10 mouse cellular contexts compared by ENCODE assay signal in the genomic region with DNA sequence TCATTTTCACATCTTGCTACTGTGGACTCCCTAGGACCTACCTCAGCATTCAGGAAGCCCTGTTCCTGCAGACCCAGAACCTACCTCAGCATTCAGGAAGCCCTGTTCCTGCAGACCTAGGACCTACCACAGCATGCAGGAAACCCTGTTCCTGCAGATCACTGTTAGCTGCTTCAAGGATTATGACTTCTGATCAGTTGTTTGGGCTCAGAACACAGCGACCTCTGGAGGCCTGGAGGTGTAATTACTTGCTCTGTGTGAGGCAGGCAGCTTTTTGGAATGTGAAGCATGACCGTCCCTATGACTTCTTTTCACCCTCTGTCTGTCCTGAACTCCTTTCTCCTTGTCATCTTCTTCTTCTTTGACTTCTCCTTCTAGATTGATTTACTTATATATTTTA. TPM values are rescaled to one million over a fixed set of nuclear protein-coding genes. Genes with fewer than 3 reads are reported as not detected.
DNase-seq lines count a peak whose midpoint lies in the region; ATAC-seq and TF ChIP-seq lines count a peak whose summit lies in the region.
"Had no signal": no experiment of that assay in that cellular context is flagged by ENCODE, and none has a peak within 500 bp of the region (broad histone marks: within the 10 kb centered on the region; RNA-seq: fewer than 3 reads in every experiment).

No protein-coding gene starts in this region.

- TF ChIP-seq CTCF in liver, postnatal 0 days (IDR thresholded peaks at IDR 0.05; ENCODE audit: low read depth), result peak; percentile 86

- H3K9me3 ChIP-seq in forebrain, embryonic 10.5 days, result no peaks in the 10 kb centered on the region
- H3K9me3 ChIP-seq in forebrain, embryonic 15.5 days, result no peaks in the 10 kb centered on the region
- H3K9me3 ChIP-seq in liver, postnatal 0 days (ENCODE audit: low read length), result no peaks in the 10 kb centered on the region
- H3K9me3 ChIP-seq: heart, embryonic 12.5 days; lung, embryonic 15.5 days had no signal

- H3K27ac ChIP-seq in forebrain, embryonic 10.5 days, result no peak overlapping the region
- H3K27ac ChIP-seq in forebrain, embryonic 15.5 days (replicated peaks), result no peak overlapping the region
- H3K27ac ChIP-seq in liver, postnatal 0 days (ENCODE audit: low read depth), result no peak overlapping the region
- H3K27ac ChIP-seq: lung, embryonic 15.5 days had no signal

- no peak for TF ChIP-seq EP300 in liver, postnatal 0 days (IDR thresholded peaks at IDR 0.05; ENCODE audit: low read depth)

- H3K4me2 ChIP-seq in forebrain, embryonic 15.5 days (replicated peaks), result no peak overlapping the region
- H3K4me2 ChIP-seq in liver, postnatal 0 days (ENCODE audit: low read depth, low read length), result no peak overlapping the region
- H3K4me2 ChIP-seq: heart, embryonic 12.5 days; lung, embryonic 15.5 days had no signal

- no peaks in the 10 kb centered on the region for H3K36me3 ChIP-seq in forebrain, embryonic 10.5 days (replicated peaks)
- H3K36me3 ChIP-seq in forebrain, embryonic 15.5 days, result no peaks in the 10 kb centered on the region
- H3K36me3 ChIP-seq in liver, postnatal 0 days (replicated peaks; ENCODE audit: insufficient read depth, low read length), result no peaks in the 10 kb centered on the region
- H3K36me3 ChIP-seq: heart, embryonic 12.5 days; lung, embryonic 15.5 days had no signal

- peaks cover 9% of the 10 kb centered on the region for H3K4me1 ChIP-seq in forebrain, embryonic 10.5 days
- H3K4me1 ChIP-seq in forebrain, embryonic 15.5 days, result 0 out of 2 replicates have a peak, but pooled peaks cover 4% of the 10 kb centered on the region
- H3K4me1 ChIP-seq in liver, postnatal 0 days (ENCODE audit: insufficient read depth), result 0 out of 2 replicates have a peak, but pooled peaks cover 2% of the 10 kb centered on the region

- peak; percentile 31 for DNase-seq in forebrain, embryonic 10.5 days (ENCODE audit: extremely low spot score, low spot score)
- peak; percentile 23 to 69 for DNase-seq in spleen, postnatal 10 days (ENCODE audit: low spot score in 2 of 2)
- no peak for DNase-seq in spleen, adult 18-20 months
- peak; percentile 67 for DNase-seq in liver, postnatal 0 days
- no peak for DNase-seq in frontal cortex, postnatal 14 days (ENCODE audit: low spot score in 2 of 2)
- no peak for DNase-seq in frontal cortex, postnatal 36 days (ENCODE audit: low spot score in 2 of 2)
- no peak for DNase-seq in gastrocnemius, postnatal 14 days

- no peak overlapping the region for H3K4me3 ChIP-seq in forebrain, embryonic 10.5 days
- no peak overlapping the region for H3K4me3 ChIP-seq in forebrain, embryonic 15.5 days
- H3K4me3 ChIP-seq in liver, postnatal 0 days (ENCODE audit: low read depth, low read length), result no peak overlapping the region
- H3K4me3 ChIP-seq: heart, embryonic 12.5 days; lung, embryonic 15.5 days had no signal

- 45% methylated on average over 2 of the region's 2 CpGs for WGBS in forebrain, embryonic 10.5 days
- WGBS in forebrain, embryonic 15.5 days, result 44% methylated on average over 2 of the region's 2 CpGs
- WGBS in liver, postnatal 0 days (ENCODE audit: insufficient replicate concordance), result 38% methylated on average over 2 of the region's 2 CpGs

- H3K27me3 ChIP-seq in forebrain, embryonic 10.5 days (ENCODE audit: poor library complexity, severe bottlenecking), result peaks cover 12% of the 10 kb centered on the region
- H3K27me3 ChIP-seq in forebrain, embryonic 15.5 days, result no peaks in the 10 kb centered on the region
- no peaks in the 10 kb centered on the region for H3K27me3 ChIP-seq in liver, postnatal 0 days (ENCODE audit: insufficient read depth, low read length)
- H3K27me3 ChIP-seq: heart, embryonic 12.5 days had no signal

- no peak for ATAC-seq in forebrain, embryonic 15.5 days (replicated peaks)
- no peak for ATAC-seq in liver, postnatal 0 days

- intact Hi-C loops in gastrocnemius, postnatal 14 days (cut with DNase I; ENCODE audit: low total_unique reads), result loop anchor here (5.0 to 10.0 kb wide), 4 partner anchors 34 to 167 kb away; partner anchors contain the start of gene Adam15

- no peak overlapping the region for H3K9ac ChIP-seq in forebrain, embryonic 15.5 days (replicated peaks)
- no peak overlapping the region for H3K9ac ChIP-seq in liver, postnatal 0 days (replicated peaks)
- H3K9ac ChIP-seq: heart, embryonic 12.5 days; lung, embryonic 15.5 days had no signal

RNA-seq across cellular contexts. Expression of gene Pmvk, which starts 27.1 kb away (rescaled TPM):
- 72.0 and 75.3 TPM in 2 replicates for polyA plus RNA-seq in forebrain, embryonic 10.5 days (2016; fragmentation: Nextera tagmentation; extraction: Ambion mirVana)
- 80.2 and 80.9 TPM in 2 replicates for polyA plus RNA-seq in forebrain, embryonic 15.5 days (2015; fragmentation: Nextera tagmentation; extraction: Ambion mirVana)
- 13.4 and 13.8 TPM in 2 replicates for polyA plus RNA-seq in liver, postnatal 0 days (2015; fragmentation: Nextera tagmentation; extraction: Ambion mirVana)
- total RNA-seq in gastrocnemius, postnatal 14 days (2021), result 1 to 10 TPM; 4.6 to 6.3 TPM

RNA-seq across cellular contexts. Expression of gene Kcnn3, which starts 38.5 kb away (rescaled TPM):
- polyA plus RNA-seq in forebrain, embryonic 10.5 days (2016; fragmentation: Nextera tagmentation; extraction: Ambion mirVana), result 0.81 and 0.92 TPM in 2 replicates
- polyA plus RNA-seq in forebrain, embryonic 15.5 days (2015; fragmentation: Nextera tagmentation; extraction: Ambion mirVana), result 9.0 and 10.4 TPM in 2 replicates
- 0.04 TPM in 2 replicates for polyA plus RNA-seq in liver, postnatal 0 days (2015; fragmentation: Nextera tagmentation; extraction: Ambion mirVana)
- 1 to 10 TPM; 3.3 to 6.0 TPM for total RNA-seq in gastrocnemius, postnatal 14 days (2021)

RNA-seq across cellular contexts. Expression of gene Pbxip1, which starts 45.0 kb away (rescaled TPM):
- 16.4 and 16.6 TPM in 2 replicates for polyA plus RNA-seq in forebrain, embryonic 10.5 days (2016; fragmentation: Nextera tagmentation; extraction: Ambion mirVana)
- 12.1 and 15.1 TPM in 2 replicates for polyA plus RNA-seq in forebrain, embryonic 15.5 days (2015; fragmentation: Nextera tagmentation; extraction: Ambion mirVana)
- 9.4 and 9.8 TPM in 2 replicates for polyA plus RNA-seq in liver, postnatal 0 days (2015; fragmentation: Nextera tagmentation; extraction: Ambion mirVana)
- 100 to 1,000 TPM; 163 to 164 TPM for total RNA-seq in gastrocnemius, postnatal 14 days (2021)

RNA-seq across cellular contexts. Expression of gene Pygo2, which starts 51.5 kb away (rescaled TPM):
- 34.9 and 40.9 TPM in 2 replicates for polyA plus RNA-seq in forebrain, embryonic 10.5 days (2016; fragmentation: Nextera tagmentation; extraction: Ambion mirVana)
- polyA plus RNA-seq in forebrain, embryonic 15.5 days (2015; fragmentation: Nextera tagmentation; extraction: Ambion mirVana), result 39.4 and 41.5 TPM in 2 replicates
- polyA plus RNA-seq in liver, postnatal 0 days (2015; fragmentation: Nextera tagmentation; extraction: Ambion mirVana), result 5.9 and 6.9 TPM in 2 replicates
- 10 to 100 TPM; 10.8 to 13.6 TPM for total RNA-seq in gastrocnemius, postnatal 14 days (2021)

Comparison
In these comparisons a context has a peak if more than half of its experiments do, and no peak if none do; other contexts are left out.
1. DNase-seq: peak in forebrain, embryonic 10.5 days (single experiment), spleen, postnatal 10 days (2 of 2) and liver, postnatal 0 days (single experiment); none in spleen, adult 18-20 months (0 of 2), frontal cortex, postnatal 14 days (0 of 2), frontal cortex, postnatal 36 days (0 of 2) and gastrocnemius, postnatal 14 days (single experiment).